9 mouse cellular contexts compared by ENCODE assay signal in genomic region chr11:72689115-72689514, GRCm38 (mm10). TPM values are rescaled to one million over a fixed set of nuclear protein-coding genes. Genes with fewer than 3 reads are reported as not detected.
DNase-seq lines count a peak whose midpoint lies in the region; ATAC-seq and TF ChIP-seq lines count a peak whose summit lies in the region.
"Had no signal": no experiment of that assay in that cellular context is flagged by ENCODE, and none has a peak within 500 bp of the region (broad histone marks: within the 10 kb centered on the region; RNA-seq: fewer than 3 reads in every experiment).

No protein-coding gene starts in this region.

- H3K9ac ChIP-seq in heart, embryonic 16.5 days (ENCODE audit: low read length), result peak overlapping the region; percentile 92
- peak overlapping the region; percentile 83; the same call in 1 of the 2 replicates for H3K9ac ChIP-seq in embryonic facial prominence, embryonic 11.5 days (replicated peaks; ENCODE audit: low read length)
- no peak overlapping the region for H3K9ac ChIP-seq in intestine, embryonic 16.5 days (ENCODE audit: low read depth, low read length)

- no peaks in the 10 kb centered on the region for H3K27me3 ChIP-seq in heart, embryonic 16.5 days (ENCODE audit: control insufficient read depth, insufficient read depth, low read length)
- H3K27me3 ChIP-seq in embryonic facial prominence, embryonic 11.5 days (ENCODE audit: control insufficient read depth, insufficient read depth, low read length), result no peaks in the 10 kb centered on the region
- H3K27me3 ChIP-seq in intestine, embryonic 16.5 days (replicated peaks; ENCODE audit: control insufficient read depth, insufficient read depth, low read length), result no peaks in the 10 kb centered on the region
- H3K27me3 ChIP-seq in myocyte (ENCODE audit: control insufficient read depth, insufficient read depth, insufficient read length), result no peaks in the 10 kb centered on the region
- H3K27me3 ChIP-seq in cerebellum, adult 2 months (ENCODE audit: control insufficient read depth, insufficient read depth, low read length), result no peaks in the 10 kb centered on the region
- H3K27me3 ChIP-seq: Patski had no signal

- TF ChIP-seq CTCF in cerebellum, adult 2 months (IDR thresholded peaks at IDR 0.05; ENCODE audit: borderline replicate concordance, insufficient read depth, low read depth, low read length), result no peak

- TF ChIP-seq POLR2A in myocyte (IDR thresholded peaks at IDR 0.05; ENCODE audit: insufficient read length, low read depth), result no peak
- TF ChIP-seq POLR2A in cerebellum, adult 2 months (IDR thresholded peaks at IDR 0.05; ENCODE audit: borderline replicate concordance, insufficient read depth, low read length), result no peak

- peaks cover 42% of the 10 kb centered on the region for H3K79me2 ChIP-seq in myocyte (ENCODE audit: control insufficient read depth, insufficient read depth)

- peaks cover 8% of the 10 kb centered on the region for H3K36me3 ChIP-seq in heart, embryonic 16.5 days (ENCODE audit: control insufficient read depth, insufficient read depth)
- no peaks in the 10 kb centered on the region for H3K36me3 ChIP-seq in embryonic facial prominence, embryonic 11.5 days (replicated peaks; ENCODE audit: control insufficient read depth, insufficient read depth, low read depth, low read length)
- H3K36me3 ChIP-seq in intestine, embryonic 16.5 days (ENCODE audit: control insufficient read depth, insufficient read depth, low read length), result no peaks in the 10 kb centered on the region
- peaks cover 11% of the 10 kb centered on the region for H3K36me3 ChIP-seq in myocyte (ENCODE audit: control insufficient read depth, insufficient read depth)

- H3K27ac ChIP-seq in heart, embryonic 16.5 days (ENCODE audit: low read length), result no peak overlapping the region
- H3K27ac ChIP-seq in embryonic facial prominence, embryonic 11.5 days (replicated peaks; ENCODE audit: low read depth, low read length), result 0 out of 2 replicates have a peak overlapping the region, but pooled peaks have one; percentile 41
- H3K27ac ChIP-seq in intestine, embryonic 16.5 days (ENCODE audit: low read length), result no peak overlapping the region
- no peak overlapping the region for H3K27ac ChIP-seq in cerebellum, adult 2 months (ENCODE audit: insufficient read depth, low read length)

- DNase-seq in heart, postnatal 25 days (ENCODE audit: low spot score), result no peak
- no peak for DNase-seq in embryonic facial prominence, embryonic 11.5 days (ENCODE audit: low spot score)
- no peak for DNase-seq in cerebellum, adult 2 months
- no peak for DNase-seq in urinary bladder, postnatal 10 days (ENCODE audit: low spot score)
- no peak for DNase-seq in cerebellum, adult 11 months

- 40% methylated on average over 3 of the region's 3 CpGs for WGBS in heart, embryonic 16.5 days
- WGBS in embryonic facial prominence, embryonic 11.5 days, result 74% methylated on average over 3 of the region's 3 CpGs
- WGBS in intestine, embryonic 16.5 days, result 66% methylated on average over 3 of the region's 3 CpGs
- 78% methylated on average over 3 of the region's 3 CpGs for WGBS in cerebellum, adult 2 months

- no peaks in the 10 kb centered on the region for H3K9me3 ChIP-seq in heart, embryonic 16.5 days (replicated peaks; ENCODE audit: control insufficient read depth, low read length)
- H3K9me3 ChIP-seq in embryonic facial prominence, embryonic 11.5 days (replicated peaks; ENCODE audit: control insufficient read depth, low read length), result no peaks in the 10 kb centered on the region
- H3K9me3 ChIP-seq in intestine, embryonic 16.5 days (ENCODE audit: control insufficient read depth, low read length), result no peaks in the 10 kb centered on the region

- peak overlapping the region; percentile 99 for H3K4me3 ChIP-seq in heart, embryonic 16.5 days (ENCODE audit: low read length)
- peak overlapping the region; percentile 63 for H3K4me3 ChIP-seq in embryonic facial prominence, embryonic 11.5 days (ENCODE audit: low read depth, low read length)
- peak overlapping the region; percentile 86 for H3K4me3 ChIP-seq in intestine, embryonic 16.5 days (ENCODE audit: low read length)
- peak overlapping the region; percentile 89 for H3K4me3 ChIP-seq in myocyte
- H3K4me3 ChIP-seq in cerebellum, adult 2 months (replicated peaks; ENCODE audit: insufficient read depth, low read depth, low read length), result no peak overlapping the region

- no peak for ATAC-seq in heart, embryonic 16.5 days (replicated peaks; ENCODE audit: extremely low read depth, insufficient read depth, low FRiP score)
- ATAC-seq in embryonic facial prominence, embryonic 11.5 days (replicated peaks; ENCODE audit: insufficient number of reproducible peaks, low FRiP score, low TSS enrichment, low read depth), result no peak
- no peak for ATAC-seq in intestine, embryonic 16.5 days

- peak overlapping the region; percentile 76 for H3K4me2 ChIP-seq in heart, embryonic 16.5 days (ENCODE audit: low read depth, low read length)
- peak overlapping the region; percentile 45 for H3K4me2 ChIP-seq in embryonic facial prominence, embryonic 11.5 days (ENCODE audit: low read depth, low read length)
- peak overlapping the region; percentile 37 for H3K4me2 ChIP-seq in intestine, embryonic 16.5 days (ENCODE audit: low read depth, low read length)
- H3K4me2 ChIP-seq in myocyte (ENCODE audit: low read depth), result peak overlapping the region; percentile 84

- H3ac ChIP-seq in myocyte (ENCODE audit: control insufficient read depth, insufficient read length), result no peak overlapping the region

- intact Hi-C loops in heart, postnatal 25 days (cut with DNase I), result no loop called here

- H3K4me1 ChIP-seq in heart, embryonic 16.5 days (ENCODE audit: control insufficient read depth, insufficient read depth, low read length), result peaks cover 24% of the 10 kb centered on the region
- H3K4me1 ChIP-seq in embryonic facial prominence, embryonic 11.5 days (ENCODE audit: control insufficient read depth, insufficient read depth, low read length), result no peaks in the 10 kb centered on the region
- peaks cover 15% of the 10 kb centered on the region for H3K4me1 ChIP-seq in intestine, embryonic 16.5 days (ENCODE audit: control insufficient read depth, insufficient read depth, low read length)
- H3K4me1 ChIP-seq in cerebellum, adult 2 months (ENCODE audit: control insufficient read depth, insufficient read depth, low read length), result peaks cover 6% of the 10 kb centered on the region

TF ChIP-seq in myocyte, 11 proteins besides CTCF, POLR2A, EP300 and RAD21:
- TF ChIP-seq TCF12 (IDR thresholded peaks at IDR 0.05; ENCODE audit: insufficient read depth, poor library complexity, severe bottlenecking) (no peak), REST (IDR thresholded peaks at IDR 0.05; ENCODE audit: insufficient read depth, insufficient read length) (no peak), CEBPB (IDR thresholded peaks at IDR 0.05; ENCODE audit: insufficient read depth, poor library complexity, severe bottlenecking) (no peak), USF1 (IDR thresholded peaks at IDR 0.05; ENCODE audit: low read depth) (no peak), MYOD1 (IDR thresholded peaks at IDR 0.05; ENCODE audit: control insufficient read depth in 1 of 3, insufficient read length in 2 of 3, low read depth in 2 of 3) (no peak), TCF3 (IDR thresholded peaks at IDR 0.05; ENCODE audit: insufficient read length, low read depth) (no peak), E2F4 (IDR thresholded peaks at IDR 0.05; ENCODE audit: insufficient read depth) (no peak), MAX (IDR thresholded peaks at IDR 0.05; ENCODE audit: low read depth) (no peak), POLR2AphosphoS2 (IDR thresholded peaks at IDR 0.05; ENCODE audit: insufficient read length, low read depth) (no peak)

RNA-seq across cellular contexts. Expression of gene Ankfy1, which starts 0.7 kb away (rescaled TPM):
- 16.1 and 17.9 TPM in 2 replicates for polyA plus RNA-seq in heart, embryonic 16.5 days (2015; fragmentation: Nextera tagmentation; extraction: Ambion mirVana)
- 10 to 100 TPM; 16.6 to 18.5 TPM for total RNA-seq in heart, postnatal 25 days (2021)
- polyA plus RNA-seq in embryonic facial prominence, embryonic 11.5 days (2014; fragmentation: Nextera tagmentation; extraction: Ambion mirVana), result 30.3 and 30.5 TPM in 2 replicates
- polyA plus RNA-seq in intestine, embryonic 16.5 days (2015; fragmentation: Nextera tagmentation; extraction: Ambion mirVana), result 14.1 and 17.4 TPM in 2 replicates
- 16.7 TPM for polyA plus RNA-seq in myocyte (2012; fragmentation: generic; extraction: Trizol)
- polyA plus RNA-seq in cerebellum, adult 2 months (2012; rRNA removed), result 26.9 and 28.1 TPM in 2 replicates
